Mouse (Mus musculus): ENCODE measurements around the gene Erbb3. TPM values are rescaled to one million over a fixed set of nuclear protein-coding genes. Genes with fewer than 3 reads are reported as not detected.
"Not testable (repeated sequence)": the region's sequence is repeated elsewhere in the genome, so short reads cannot be mapped to it uniquely, and the experiment has no call there.

The Erbb3 gene
- polyA plus RNA-seq, 1 experiment = 0.08 TPM

DNA sequence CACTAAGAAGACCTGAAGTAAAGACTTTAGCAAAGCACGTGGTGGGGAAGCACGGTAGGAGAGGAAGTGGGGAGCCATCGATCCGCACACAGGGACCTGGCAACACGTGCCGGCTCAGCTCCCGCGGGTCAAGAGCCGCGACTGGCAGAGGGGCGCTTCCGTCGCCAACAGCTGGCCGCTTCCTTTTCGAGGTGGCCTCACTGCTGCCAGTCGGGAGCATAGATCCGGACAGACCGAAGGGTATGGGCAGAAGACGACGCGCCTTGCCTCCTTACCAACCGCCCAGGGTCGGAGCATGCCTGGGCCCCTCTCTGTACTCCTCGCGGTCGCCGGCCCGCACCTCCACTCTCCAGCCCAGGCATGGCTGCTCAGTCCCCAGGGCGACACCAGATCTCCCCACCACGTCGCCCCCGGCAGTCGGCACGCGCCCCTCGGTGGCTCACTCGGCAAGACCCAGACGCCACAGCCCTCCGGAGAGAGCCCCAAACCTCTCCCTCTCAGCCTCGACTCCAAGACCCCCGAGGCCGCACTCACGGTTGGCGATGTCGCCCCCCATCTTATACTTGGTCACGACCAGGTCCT is 24.2 kb downstream of the Erbb3 start:
- Histone ChIP-seq H3K36me3 (replicated peaks; ENCODE audit: low read length) (peaks cover 37% of the 10 kb centered on the region), H3K9me3 (no peaks in the 10 kb centered on the region), H3K4me3 (replicated peaks) (peak overlapping the region; percentile 99), H3K27me3 (replicated peaks) (peaks cover 11% of the 10 kb centered on the region), H3K4me1 (peaks cover 41% of the 10 kb centered on the region)
- no peak for TF ChIP-seq FLI1 (IDR thresholded peaks at IDR 0.05; ENCODE audit: low read length)
- no peak for TF ChIP-seq GATA1 (IDR thresholded peaks at IDR 0.05; ENCODE audit: borderline replicate concordance, low read length)

GRCm38 (mm10) chr10:128563544-128563943 is 25.9 kb downstream of the Erbb3 start:
- Histone ChIP-seq H3K36me3 (replicated peaks; ENCODE audit: low read length) (peaks cover 54% of the 10 kb centered on the region), H3K9me3 (no peaks in the 10 kb centered on the region), H3K4me1 (peaks cover 41% of the 10 kb centered on the region), H3K27me3 (replicated peaks) (no peaks in the 10 kb centered on the region), H3K4me3 (replicated peaks) (peak overlapping the region; percentile 75)
- TF ChIP-seq GATA1 (IDR thresholded peaks at IDR 0.05; ENCODE audit: borderline replicate concordance, low read length) = no peak
- no peak for TF ChIP-seq FLI1 (IDR thresholded peaks at IDR 0.05; ENCODE audit: low read length)

GRCm38 (mm10) chr10:128556963-128557362 is 32.5 kb downstream of the Erbb3 start:
- H3K4me3 ChIP-seq (replicated peaks) = no peak overlapping the region
- H3K27me3 ChIP-seq (replicated peaks) = no peaks in the 10 kb centered on the region
- H3K36me3 ChIP-seq (replicated peaks; ENCODE audit: low read length) = peaks cover 54% of the 10 kb centered on the region
- H3K4me1 ChIP-seq = peaks cover 16% of the 10 kb centered on the region
- H3K9me3 ChIP-seq = no peaks in the 10 kb centered on the region
- TF ChIP-seq GATA1 (IDR thresholded peaks at IDR 0.05; ENCODE audit: borderline replicate concordance, low read length) (no peak), FLI1 (IDR thresholded peaks at IDR 0.05; ENCODE audit: low read length) (no peak)

- H3K9me3 ChIP-seq = no peaks in the 10 kb centered on the region
- H3K36me3 ChIP-seq (replicated peaks; ENCODE audit: low read length) = peaks cover 47% of the 10 kb centered on the region
- H3K4me1 ChIP-seq = peaks cover 15% of the 10 kb centered on the region
- no peaks in the 10 kb centered on the region for H3K27me3 ChIP-seq (replicated peaks)
- TF ChIP-seq GATA1 (IDR thresholded peaks at IDR 0.05; ENCODE audit: borderline replicate concordance, low read length) (no peak), FLI1 (IDR thresholded peaks at IDR 0.05; ENCODE audit: low read length) (no peak)
- no peak overlapping the region for H3K4me3 ChIP-seq (replicated peaks)
These were observed 33.2 kb downstream of the Erbb3 start for GRCm38 (mm10) chr10:128556286-128556685.

DNA sequence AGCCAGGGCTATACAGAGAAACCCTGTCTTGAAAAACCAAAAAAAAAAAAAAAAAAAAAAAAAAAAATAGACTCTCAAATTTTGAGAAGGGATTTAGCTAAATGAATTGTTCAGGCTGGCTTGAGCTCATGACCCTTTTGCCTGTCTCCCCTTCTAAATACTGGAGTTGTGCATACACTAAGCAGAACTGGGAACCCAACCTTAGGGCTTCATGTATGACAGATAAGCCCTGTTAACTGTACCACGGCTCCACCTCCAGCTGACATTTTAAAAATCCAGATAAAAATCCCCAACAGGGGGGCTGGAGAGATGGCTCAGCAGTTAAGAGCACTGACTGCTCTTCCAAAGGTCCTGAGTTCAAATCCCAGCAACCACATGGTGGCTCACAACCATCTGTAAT is 33.9 kb downstream of the Erbb3 start:
- not testable (repeated sequence) for H3K4me3 ChIP-seq (replicated peaks); H3K9me3 ChIP-seq; H3K27me3 ChIP-seq (replicated peaks)
- H3K36me3 ChIP-seq (replicated peaks; ENCODE audit: low read length) = peaks cover 40% of the 10 kb centered on the region
- H3K4me1 ChIP-seq = peaks cover 19% of the 10 kb centered on the region

GRCm38 (mm10) chr10:128550144-128550823 is 39.2 kb downstream of the Erbb3 start:
- Histone ChIP-seq H3K4me3 (replicated peaks) (peak overlapping the region; percentile 46), H3K4me1 (peaks cover 27% of the 10 kb centered on the region)
- not testable (repeated sequence) for H3K36me3 ChIP-seq (replicated peaks; ENCODE audit: low read length); H3K27me3 ChIP-seq (replicated peaks); H3K9me3 ChIP-seq

DNA sequence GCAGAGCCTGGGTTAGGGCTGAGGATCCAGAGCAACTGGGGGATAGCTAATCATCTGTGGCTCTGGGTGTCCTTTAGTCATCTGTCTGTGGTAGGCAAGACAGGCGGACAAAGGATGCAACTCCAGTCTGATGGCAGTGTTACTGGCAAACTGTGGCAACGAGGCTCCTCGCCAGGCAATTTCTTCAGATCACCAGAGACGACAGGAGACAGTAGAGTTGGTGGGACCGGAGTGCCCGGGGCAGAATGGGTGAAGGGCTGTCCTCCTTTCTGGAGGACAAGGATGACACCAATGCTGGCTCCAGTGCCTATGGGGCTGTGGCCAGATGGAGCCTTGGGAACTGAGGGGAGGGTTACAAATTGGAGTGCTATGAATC is 39.8 kb downstream of the Erbb3 start:
- H3K36me3 ChIP-seq (replicated peaks; ENCODE audit: low read length) = peaks cover 15% of the 10 kb centered on the region
- not testable (repeated sequence) for H3K27me3 ChIP-seq (replicated peaks); H3K9me3 ChIP-seq
- H3K4me1 ChIP-seq = peaks cover 34% of the 10 kb centered on the region
- peak overlapping the region; percentile 73 for H3K4me3 ChIP-seq (replicated peaks)

- Histone ChIP-seq H3K36me3 (replicated peaks; ENCODE audit: low read length) (peaks cover 20% of the 10 kb centered on the region), H3K4me1 (peaks cover 39% of the 10 kb centered on the region), H3K27me3 (replicated peaks) (no peaks in the 10 kb centered on the region), H3K4me3 (replicated peaks) (peak within 1 kb of the TSS; percentile 95), H3K9me3 (no peaks in the 10 kb centered on the region)
- TF ChIP-seq GATA1 (IDR thresholded peaks at IDR 0.05; ENCODE audit: borderline replicate concordance, low read length) (peak; percentile 66; the same call in 1 of the 3 replicates), FLI1 (IDR thresholded peaks at IDR 0.05; ENCODE audit: low read length) (0 out of 2 replicates have a peak, but pooled peaks have one; percentile 50)
These were observed 40.3 kb downstream of the Erbb3 start, which contains the start of gene Rpl41 for GRCm38 (mm10) chr10:128548947-128549681. Rpl41 (minus strand) TSS chr10:128549305.

DNA sequence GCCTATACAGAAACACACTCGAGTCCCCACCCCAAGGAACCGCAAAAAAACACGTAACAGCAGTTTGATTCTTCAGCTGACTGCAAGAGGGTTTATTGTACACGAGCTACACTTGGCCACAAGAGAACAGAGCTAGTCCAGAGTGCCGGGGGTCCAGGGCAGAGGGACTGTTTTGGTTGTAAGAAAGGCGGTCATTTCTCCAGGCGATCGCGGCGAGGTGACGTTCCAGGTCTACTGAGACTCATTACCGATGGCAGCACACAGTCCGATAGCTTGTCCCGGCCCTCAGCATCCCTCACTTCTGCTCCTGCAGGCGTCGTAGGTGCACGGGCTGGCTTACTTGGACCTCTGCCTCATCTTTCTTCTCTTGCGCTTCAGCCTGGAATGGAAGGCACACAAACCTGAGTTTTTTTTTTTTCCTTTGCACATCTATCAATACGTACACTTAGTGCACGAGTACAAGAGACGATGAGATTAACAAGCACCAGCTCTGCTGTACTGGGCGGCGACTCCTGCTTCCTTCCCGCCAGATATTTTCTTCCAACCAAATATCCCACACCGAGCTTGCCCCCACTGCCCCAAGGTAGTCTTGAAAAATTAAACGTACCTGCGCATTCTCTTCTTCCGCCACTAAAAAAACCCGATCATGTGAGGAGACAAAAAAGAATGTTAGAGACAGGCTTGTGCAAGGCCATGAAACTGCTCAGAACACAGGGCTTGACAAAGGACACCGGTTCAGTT is 41.2 kb downstream of the Erbb3 start:
- H3K4me3 ChIP-seq (replicated peaks) = peak overlapping the region; percentile 97
- peaks cover 46% of the 10 kb centered on the region for H3K4me1 ChIP-seq
- not testable (repeated sequence) for H3K27me3 ChIP-seq (replicated peaks); H3K9me3 ChIP-seq
- H3K36me3 ChIP-seq (replicated peaks; ENCODE audit: low read length) = peaks cover 29% of the 10 kb centered on the region

Measured in megakaryocyte, embryonic 14.5 days (primary cell).